10 mouse cellular contexts compared by ENCODE assay signal in genomic region chr7:97154756-97155487, GRCm38 (mm10).
DNase-seq lines count a peak whose midpoint lies in the region; ATAC-seq lines count a peak whose summit lies in the region.
"Had no signal": no experiment of that assay in that cellular context is flagged by ENCODE, and none has a peak within 500 bp of the region (broad histone marks: within the 10 kb centered on the region; RNA-seq: fewer than 3 reads in every experiment).

No protein-coding gene starts in this region.

- H3K27me3 ChIP-seq in heart, embryonic 16.5 days (ENCODE audit: control insufficient read depth, insufficient read depth, low read length) = no peaks in the 10 kb centered on the region
- H3K27me3 ChIP-seq: limb, embryonic 12.5 days; Patski had no signal

- 0 out of 2 replicates have a peak overlapping the region, but pooled peaks have one; percentile 7 for H3K27ac ChIP-seq in brown adipose tissue, adult 24 weeks (replicated peaks; ENCODE audit: low read depth, low read length)
- peak overlapping the region; percentile 37; the same call in 1 of the 2 replicates for H3K27ac ChIP-seq in heart, embryonic 16.5 days (ENCODE audit: low read length)
- H3K27ac ChIP-seq: limb, embryonic 12.5 days had no signal

- WGBS in heart, embryonic 16.5 days = 64% methylated on average over 2 of the region's 2 CpGs

- H3K4me2 ChIP-seq in heart, embryonic 16.5 days (ENCODE audit: low read depth, low read length) = no peak overlapping the region
- H3K4me2 ChIP-seq: limb, embryonic 12.5 days had no signal

- no peaks in the 10 kb centered on the region for H3K9me3 ChIP-seq in heart, embryonic 16.5 days (replicated peaks; ENCODE audit: control insufficient read depth, low read length)
- H3K9me3 ChIP-seq: limb, embryonic 12.5 days had no signal

- no peak for ATAC-seq in heart, embryonic 16.5 days (replicated peaks; ENCODE audit: extremely low read depth, insufficient read depth, low FRiP score)
- ATAC-seq: Patski had no signal

- no peak overlapping the region for H3K4me3 ChIP-seq in brown adipose tissue, adult 24 weeks (ENCODE audit: insufficient read depth, low read depth, low read length)
- H3K4me3 ChIP-seq in heart, embryonic 16.5 days (ENCODE audit: low read length) = no peak overlapping the region
- H3K4me3 ChIP-seq: limb, embryonic 12.5 days had no signal

- peak; percentile 55 for DNase-seq in layer of hippocampus, adult 11-12 months (ENCODE audit: low spot score)
- no peak for DNase-seq in layer of hippocampus, adult 8-10 months (ENCODE audit: low spot score in 2 of 2)
- peak; percentile 68 for DNase-seq in lung, postnatal 36 days
- no peak for DNase-seq in adrenal gland, adult 8-10 months
- DNase-seq in adrenal gland, postnatal 4 days (ENCODE audit: low spot score in 2 of 2) = no peak
- DNase-seq in thymus, postnatal 10 days (ENCODE audit: low spot score in 2 of 2) = no peak

- no peak overlapping the region for H3K9ac ChIP-seq in heart, embryonic 16.5 days (ENCODE audit: low read length)
- H3K9ac ChIP-seq: limb, embryonic 12.5 days had no signal

- no peaks in the 10 kb centered on the region for H3K36me3 ChIP-seq in heart, embryonic 16.5 days (ENCODE audit: control insufficient read depth, insufficient read depth)
- H3K36me3 ChIP-seq: limb, embryonic 12.5 days had no signal

- no peaks in the 10 kb centered on the region for H3K4me1 ChIP-seq in brown adipose tissue, adult 24 weeks (ENCODE audit: control insufficient read depth, insufficient read depth, insufficient read length, low read length)
- peaks cover 8% of the 10 kb centered on the region for H3K4me1 ChIP-seq in heart, embryonic 16.5 days (ENCODE audit: control insufficient read depth, insufficient read depth, low read length)

Comparison
In these comparisons a context has a peak if more than half of its experiments do, and no peak if none do; other contexts are left out.
1. DNase-seq: peak in layer of hippocampus, adult 11-12 months (single experiment) and lung, postnatal 36 days (single experiment); none in layer of hippocampus, adult 8-10 months (0 of 2), adrenal gland, adult 8-10 months (single experiment), adrenal gland, postnatal 4 days (0 of 2) and thymus, postnatal 10 days (0 of 2).